Mouse (Mus musculus): ENCODE results near the gene Ppp1r13l. TPM values are rescaled to one million over a fixed set of nuclear protein-coding genes. Genes with fewer than 3 reads are reported as not detected.

Gene Ppp1r13l
- polyA plus RNA-seq, 1 experiment from 2014 or later = 10.3 TPM

DNA sequence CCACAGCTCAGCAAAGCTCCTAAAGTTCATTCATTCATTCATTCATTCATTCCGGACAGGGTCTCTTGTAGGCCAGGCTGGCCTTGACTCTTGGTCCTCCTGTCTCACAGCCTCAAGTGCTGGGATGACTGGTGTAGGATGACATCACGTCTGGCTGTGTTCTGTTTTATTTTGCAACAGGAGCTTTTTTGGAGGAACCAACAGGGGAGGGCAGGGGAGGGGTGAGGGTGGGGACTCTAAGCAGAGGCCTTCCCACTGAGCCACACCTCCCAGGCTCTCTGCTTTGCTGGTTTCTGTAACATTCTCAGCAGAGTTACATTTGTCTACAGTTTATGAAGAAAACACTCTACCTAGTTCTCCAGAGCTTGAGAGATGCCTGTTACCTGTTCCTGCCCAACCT lies 21.5 kb upstream of the Ppp1r13l start:
- H3K27ac ChIP-seq (replicated peaks) = no peak overlapping the region
- H3K4me3 ChIP-seq (ENCODE audit: low read depth, low read length) = no peak overlapping the region
- H3K9ac ChIP-seq (ENCODE audit: low read length) = no peak overlapping the region
- no peaks in the 10 kb centered on the region for H3K36me3 ChIP-seq (ENCODE audit: control insufficient read depth, insufficient read depth, low read length)
- TF ChIP-seq EP300 (optimal IDR thresholded peaks at IDR 0.05) = no peak
- TF ChIP-seq CTCF (IDR thresholded peaks at IDR 0.05; ENCODE audit: low read depth) = no peak
- 0 out of 2 replicates have a peak, but pooled peaks cover 2% of the 10 kb centered on the region for H3K4me1 ChIP-seq (replicated peaks; ENCODE audit: control insufficient read depth, insufficient read depth)
- DNase-seq (ENCODE audit: low spot score) (no peak), ATAC-seq (ENCODE audit: low FRiP score, low TSS enrichment) (no peak)
- WGBS = 53% methylated on average over 2 of the region's 2 CpGs
- no peak overlapping the region for H3K4me2 ChIP-seq (replicated peaks; ENCODE audit: low read depth)
- no peaks in the 10 kb centered on the region for H3K27me3 ChIP-seq (ENCODE audit: control insufficient read depth, insufficient read depth, low read length)
- no peaks in the 10 kb centered on the region for H3K9me3 ChIP-seq (ENCODE audit: control insufficient read depth, low read length)

DNA sequence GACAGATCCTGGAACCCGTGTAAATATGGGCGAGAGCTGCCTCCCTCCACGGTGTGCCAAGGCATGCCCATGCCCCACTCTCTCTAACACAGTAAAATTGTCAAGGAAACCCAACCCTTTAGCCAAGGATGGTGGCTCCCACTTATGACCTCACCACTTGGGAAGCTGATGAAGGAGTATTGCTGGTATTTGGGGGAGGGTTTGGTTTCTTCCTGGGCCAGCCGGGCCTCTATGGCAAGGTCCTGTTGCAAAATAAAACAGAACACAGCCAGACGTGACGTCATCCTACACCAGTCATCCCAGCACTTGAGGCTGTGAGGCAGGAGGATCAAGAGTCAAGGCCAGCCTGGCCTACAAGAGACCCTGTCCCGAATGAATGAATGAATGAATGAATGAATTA lies 21.0 kb upstream of the Ppp1r13l start:
- DNase-seq (ENCODE audit: low spot score) (no peak), ATAC-seq (ENCODE audit: low FRiP score, low TSS enrichment) (peak; percentile 27; the same call in 1 of the 2 replicates)
- H3K4me3 ChIP-seq (ENCODE audit: low read depth, low read length) = no peak overlapping the region
- no peak for TF ChIP-seq CTCF (IDR thresholded peaks at IDR 0.05; ENCODE audit: low read depth)
- H3K27me3 ChIP-seq (ENCODE audit: control insufficient read depth, insufficient read depth, low read length) = no peaks in the 10 kb centered on the region
- 47% methylated on average over 7 of the region's 7 CpGs for WGBS
- H3K4me1 ChIP-seq (replicated peaks; ENCODE audit: control insufficient read depth, insufficient read depth) = 0 out of 2 replicates have a peak, but pooled peaks cover 2% of the 10 kb centered on the region
- H3K36me3 ChIP-seq (ENCODE audit: control insufficient read depth, insufficient read depth, low read length) = no peaks in the 10 kb centered on the region
- H3K9ac ChIP-seq (ENCODE audit: low read length) = no peak overlapping the region
- no peaks in the 10 kb centered on the region for H3K9me3 ChIP-seq (ENCODE audit: control insufficient read depth, low read length)
- H3K27ac ChIP-seq (replicated peaks) = no peak overlapping the region
- H3K4me2 ChIP-seq (replicated peaks; ENCODE audit: low read depth) = no peak overlapping the region

DNA sequence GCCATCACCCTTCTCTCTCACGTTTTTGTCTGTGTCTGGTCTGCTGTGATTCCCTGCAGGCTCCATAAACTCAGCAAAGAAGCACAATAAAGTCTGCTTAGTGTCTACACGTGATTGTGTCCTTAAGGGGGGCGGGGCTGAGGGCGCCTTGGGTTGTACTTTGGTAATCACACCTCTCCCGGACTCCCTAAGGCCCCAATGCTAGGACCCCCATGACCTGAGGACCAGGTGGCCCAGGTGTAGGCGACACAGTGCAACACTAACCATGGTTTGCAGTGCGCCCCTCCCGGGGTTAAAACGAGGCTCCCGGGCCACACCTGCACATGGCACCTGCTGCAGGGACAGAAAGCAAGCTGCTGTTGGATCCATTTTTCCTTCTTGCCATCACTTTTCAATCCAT lies 18.3 kb upstream of the Ppp1r13l start:
- ATAC-seq (ENCODE audit: low FRiP score, low TSS enrichment) (no peak), DNase-seq (ENCODE audit: low spot score) (no peak)
- H3K4me2 ChIP-seq (replicated peaks; ENCODE audit: low read depth) = peak overlapping the region; percentile 79
- no peak for TF ChIP-seq CTCF (IDR thresholded peaks at IDR 0.05; ENCODE audit: low read depth)
- TF ChIP-seq EP300 (optimal IDR thresholded peaks at IDR 0.05) = no peak
- H3K27me3 ChIP-seq (ENCODE audit: control insufficient read depth, insufficient read depth, low read length) = no peaks in the 10 kb centered on the region
- H3K9me3 ChIP-seq (ENCODE audit: control insufficient read depth, low read length) = no peaks in the 10 kb centered on the region
- no peak overlapping the region for H3K9ac ChIP-seq (ENCODE audit: low read length)
- H3K27ac ChIP-seq (replicated peaks) = no peak overlapping the region
- 0 out of 2 replicates have a peak, but pooled peaks cover 2% of the 10 kb centered on the region for H3K4me1 ChIP-seq (replicated peaks; ENCODE audit: control insufficient read depth, insufficient read depth)
- no peaks in the 10 kb centered on the region for H3K36me3 ChIP-seq (ENCODE audit: control insufficient read depth, insufficient read depth, low read length)
- 17% methylated on average over 10 of the region's 10 CpGs for WGBS
- H3K4me3 ChIP-seq (ENCODE audit: low read depth, low read length) = no peak overlapping the region; the same call in 1 of the 2 replicates

- no peak for TF ChIP-seq EP300 (optimal IDR thresholded peaks at IDR 0.05)
- Histone ChIP-seq H3K27me3 (ENCODE audit: control insufficient read depth, insufficient read depth, low read length) (no peaks in the 10 kb centered on the region), H3K9me3 (ENCODE audit: control insufficient read depth, low read length) (no peaks in the 10 kb centered on the region), H3K9ac (ENCODE audit: low read length) (peak overlapping the region; percentile 55), H3K4me3 (ENCODE audit: low read depth, low read length) (peak overlapping the region; percentile 40), H3K36me3 (ENCODE audit: control insufficient read depth, insufficient read depth, low read length) (no peaks in the 10 kb centered on the region), H3K4me1 (replicated peaks; ENCODE audit: control insufficient read depth, insufficient read depth) (0 out of 2 replicates have a peak, but pooled peaks cover 2% of the 10 kb centered on the region), H3K27ac (replicated peaks) (peak overlapping the region; percentile 81), H3K4me2 (replicated peaks; ENCODE audit: low read depth) (peak overlapping the region; percentile 79)
- DNase-seq (ENCODE audit: low spot score) = peak; percentile 57
- 0% methylated on average over 41 of the region's 41 CpGs for WGBS
- peak; percentile 40; the same call in 1 of the 2 replicates for ATAC-seq (ENCODE audit: low FRiP score, low TSS enrichment)
These were observed 17.7 kb upstream of the Ppp1r13l start for GRCm38 (mm10) chr7:19341761-19342409.

DNA sequence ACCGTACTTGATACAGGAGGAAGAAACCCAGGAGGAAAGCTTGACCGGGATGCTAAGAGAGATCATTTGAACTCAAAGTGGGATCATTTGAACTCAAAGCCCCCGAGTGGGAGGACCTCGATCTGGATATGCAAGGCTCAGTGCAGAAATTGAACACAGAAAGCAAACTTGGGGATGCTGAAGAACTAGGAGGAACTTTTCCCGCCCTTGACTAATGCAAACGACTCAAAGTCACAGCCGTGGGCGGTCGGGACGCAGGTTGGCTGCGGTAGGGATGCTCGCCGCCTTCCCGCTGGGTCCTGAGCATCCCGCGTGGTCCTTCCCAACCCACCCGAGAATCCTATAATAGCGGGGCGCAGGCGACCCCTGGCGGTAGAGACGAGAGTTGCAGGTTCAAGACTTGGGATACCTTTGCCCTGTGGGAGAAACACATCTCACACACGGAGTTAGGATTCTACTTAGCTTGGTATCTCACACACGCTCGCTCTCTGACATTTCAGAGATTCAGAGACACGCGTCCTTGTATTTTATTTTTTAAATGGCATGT lies 17.0 kb upstream of the Ppp1r13l start:
- Histone ChIP-seq H3K4me3 (ENCODE audit: low read depth, low read length) (peak overlapping the region; percentile 40), H3K9ac (ENCODE audit: low read length) (peak overlapping the region; percentile 55), H3K9me3 (ENCODE audit: control insufficient read depth, low read length) (no peaks in the 10 kb centered on the region), H3K27me3 (ENCODE audit: control insufficient read depth, insufficient read depth, low read length) (no peaks in the 10 kb centered on the region), H3K4me1 (replicated peaks; ENCODE audit: control insufficient read depth, insufficient read depth) (0 out of 2 replicates have a peak, but pooled peaks cover 2% of the 10 kb centered on the region), H3K27ac (replicated peaks) (peak overlapping the region; percentile 81), H3K36me3 (ENCODE audit: control insufficient read depth, insufficient read depth, low read length) (no peaks in the 10 kb centered on the region), H3K4me2 (replicated peaks; ENCODE audit: low read depth) (peak overlapping the region; percentile 79)
- TF ChIP-seq CTCF (IDR thresholded peaks at IDR 0.05; ENCODE audit: low read depth) (peak; percentile 97), EP300 (optimal IDR thresholded peaks at IDR 0.05) (no peak)
- 1% methylated on average over 27 of the region's 27 CpGs for WGBS
- ATAC-seq (ENCODE audit: low FRiP score, low TSS enrichment) (peak; percentile 15; the same call in 1 of the 2 replicates), DNase-seq (ENCODE audit: low spot score) (peak; percentile 85)

GRCm38 (mm10) chr7:19343210-19343808 lies 16.2 kb upstream of the Ppp1r13l start:
- Histone ChIP-seq H3K4me3 (ENCODE audit: low read depth, low read length) (no peak overlapping the region), H3K9me3 (ENCODE audit: control insufficient read depth, low read length) (no peaks in the 10 kb centered on the region), H3K27ac (replicated peaks) (no peak overlapping the region), H3K4me1 (replicated peaks; ENCODE audit: control insufficient read depth, insufficient read depth) (0 out of 2 replicates have a peak, but pooled peaks cover 2% of the 10 kb centered on the region), H3K4me2 (replicated peaks; ENCODE audit: low read depth) (0 out of 2 replicates have a peak overlapping the region, but pooled peaks have one; percentile 15), H3K27me3 (ENCODE audit: control insufficient read depth, insufficient read depth, low read length) (no peaks in the 10 kb centered on the region), H3K9ac (ENCODE audit: low read length) (no peak overlapping the region), H3K36me3 (ENCODE audit: control insufficient read depth, insufficient read depth, low read length) (no peaks in the 10 kb centered on the region)
- peak; percentile 94 for TF ChIP-seq CTCF (IDR thresholded peaks at IDR 0.05; ENCODE audit: low read depth)
- no peak for TF ChIP-seq EP300 (optimal IDR thresholded peaks at IDR 0.05)
- no peak for ATAC-seq (ENCODE audit: low FRiP score, low TSS enrichment)
- WGBS = 1% methylated on average over 11 of the region's 11 CpGs
- peak; percentile 84 for DNase-seq (ENCODE audit: low spot score)
